Mouse (Mus musculus) mesoderm, embryonic 11.5 days (tissue): ENCODE results near the gene Adam1b.

Experiments used
- DNase-seq: peaks from one replicate; pipeline ENCODE4 v3.0.0-alpha.2; 2012; ENCODE audit warnings: low read depth, low spot score

Adam1b gene

DNA sequence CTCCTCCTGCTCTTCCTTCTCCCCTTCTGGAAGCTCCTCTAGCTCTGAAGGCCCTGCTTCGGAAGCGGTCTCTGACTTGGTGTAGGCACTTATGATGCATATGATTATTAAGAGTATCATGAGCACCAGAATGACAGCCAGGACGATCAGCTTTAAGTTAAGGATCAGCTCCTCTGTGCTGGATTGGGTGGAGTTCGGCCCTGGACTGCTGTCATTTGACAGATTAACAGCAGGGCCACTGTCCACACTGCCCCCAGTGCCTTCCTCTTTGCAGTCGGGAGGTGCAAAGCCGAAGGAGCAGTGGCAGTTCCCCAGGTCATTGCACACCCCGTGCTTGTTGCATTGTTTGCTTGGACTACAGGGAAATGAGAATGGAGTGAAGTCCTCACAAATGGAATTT is 2.5 kb downstream of the Adam1b start:
- no peak for DNase-seq

- DNase-seq = no peak
Measured at GRCm38 (mm10) chr5:121493305-121493704, 9.9 kb downstream of the Adam1b start.

GRCm38 (mm10) chr5:121484801-121485200 is 18.4 kb downstream of the Adam1b start:
- DNase-seq = no peak

DNA sequence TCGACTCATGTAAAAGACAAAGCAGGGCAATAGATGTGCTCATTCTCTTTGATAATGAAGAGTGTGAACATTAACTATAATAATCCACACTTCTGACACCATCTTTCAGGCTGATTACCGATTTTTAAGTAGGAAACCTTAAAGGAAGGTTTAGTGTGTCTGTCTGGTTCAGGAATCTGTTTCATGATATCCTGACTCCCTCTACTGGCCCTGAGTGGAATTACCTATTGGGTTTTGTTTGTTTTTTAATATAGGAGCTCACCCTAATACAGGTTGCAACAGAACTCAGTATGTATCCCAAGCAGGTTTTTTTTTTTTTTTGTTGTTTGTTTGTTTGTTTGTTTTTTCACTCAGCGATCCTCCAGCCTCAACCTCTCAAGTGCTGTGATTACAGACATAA is 25.6 kb downstream of the Adam1b start:
- DNase-seq = peak; percentile 67

DNA sequence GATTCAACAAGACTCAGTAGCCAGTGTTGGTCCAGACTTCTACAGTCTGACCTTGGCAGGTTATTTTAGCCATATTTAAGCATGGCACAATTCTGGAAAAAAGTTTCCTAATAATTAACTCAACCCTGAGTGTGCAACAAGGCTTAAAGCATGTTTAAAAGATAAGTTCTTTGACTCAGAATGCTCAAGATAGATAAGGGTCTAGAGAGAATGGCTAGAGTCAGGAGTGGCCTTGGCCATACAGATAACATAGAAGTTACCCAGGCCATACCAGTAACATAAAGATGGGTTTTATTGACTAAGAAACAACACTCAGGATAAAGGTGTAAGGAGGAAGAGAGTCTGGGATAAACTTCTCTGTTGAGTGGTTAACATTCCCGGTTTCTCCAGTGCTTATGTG is 27.2 kb downstream of the Adam1b start:
- DNase-seq = no peak

GRCm38 (mm10) chr5:121474610-121475009 is 28.6 kb downstream of the Adam1b start:
- no peak for DNase-seq

- DNase-seq = no peak
Measured at GRCm38 (mm10) chr5:121472411-121472810, 30.8 kb downstream of the Adam1b start.

GRCm38 (mm10) chr5:121469566-121469965 is 33.7 kb downstream of the Adam1b start:
- no peak for DNase-seq

DNA sequence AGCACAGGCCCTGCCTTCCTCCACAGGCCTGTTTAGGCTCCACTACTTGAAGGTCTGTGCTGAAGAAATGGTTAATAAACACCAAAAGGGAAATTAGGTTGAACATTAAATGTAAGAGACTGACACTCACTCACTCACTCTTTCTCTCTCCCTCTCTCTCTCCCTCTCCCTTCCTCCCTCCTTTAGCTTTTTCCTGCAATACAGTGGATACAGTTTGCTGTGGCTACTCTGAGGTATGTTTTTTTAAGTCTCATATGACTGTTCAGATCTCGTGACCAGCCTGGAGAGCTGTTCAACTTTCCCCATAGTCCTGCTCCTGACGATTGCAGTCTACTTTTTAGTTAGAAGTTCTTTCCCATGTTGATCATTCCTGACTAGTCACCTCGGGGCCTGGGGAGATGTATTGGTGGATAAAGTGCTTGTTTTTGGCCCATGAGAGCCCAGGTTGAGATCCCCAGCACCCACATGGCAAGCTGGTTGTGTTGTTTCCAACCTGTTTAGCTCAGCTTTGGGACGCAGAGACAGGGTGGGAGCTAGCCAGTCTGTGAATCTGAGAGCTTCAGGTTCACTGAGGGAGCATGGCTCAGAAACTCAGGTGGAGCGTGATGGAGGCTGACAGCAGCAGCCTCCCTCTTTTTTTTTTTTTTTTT is 39.5 kb downstream of the Adam1b start:
- no peak for DNase-seq

DNA sequence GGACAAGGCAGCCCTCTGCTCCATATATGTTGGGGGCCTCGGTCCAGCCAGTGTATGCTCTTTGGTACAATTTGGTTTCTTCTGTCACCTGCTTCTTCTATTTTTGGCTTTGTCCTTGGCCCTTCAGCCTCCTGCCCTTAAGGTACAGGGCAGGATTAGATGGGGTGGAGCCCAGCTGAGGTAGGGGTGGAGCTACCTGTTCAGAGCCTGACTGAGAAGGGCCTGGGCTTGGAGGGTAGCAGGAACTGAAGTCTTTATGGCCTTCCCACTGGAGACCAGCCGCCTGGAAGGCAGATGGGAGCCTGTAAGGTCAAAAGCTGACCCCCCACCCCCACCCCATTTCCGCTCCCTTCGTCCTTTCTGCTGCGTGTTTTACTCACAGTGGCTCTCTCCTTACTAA is 40.3 kb downstream of the Adam1b start:
- DNase-seq = no peak

DNA sequence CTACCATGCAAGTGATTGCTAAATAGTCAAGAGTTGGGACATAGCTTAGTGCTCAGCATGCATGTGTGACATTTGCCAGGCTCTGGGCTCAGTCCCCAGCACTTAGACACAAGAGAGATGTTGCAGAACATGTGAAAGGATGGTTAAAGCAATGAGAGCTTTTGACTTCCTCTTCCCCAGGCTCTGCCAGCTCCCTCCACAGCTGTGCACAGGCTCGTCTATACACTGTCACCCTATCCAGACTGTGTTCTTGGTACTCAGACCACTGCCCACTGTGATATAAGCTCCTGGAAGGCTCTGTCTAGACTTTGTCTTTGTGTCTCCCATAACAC is 41.1 kb downstream of the Adam1b start:
- no peak for DNase-seq

DNA sequence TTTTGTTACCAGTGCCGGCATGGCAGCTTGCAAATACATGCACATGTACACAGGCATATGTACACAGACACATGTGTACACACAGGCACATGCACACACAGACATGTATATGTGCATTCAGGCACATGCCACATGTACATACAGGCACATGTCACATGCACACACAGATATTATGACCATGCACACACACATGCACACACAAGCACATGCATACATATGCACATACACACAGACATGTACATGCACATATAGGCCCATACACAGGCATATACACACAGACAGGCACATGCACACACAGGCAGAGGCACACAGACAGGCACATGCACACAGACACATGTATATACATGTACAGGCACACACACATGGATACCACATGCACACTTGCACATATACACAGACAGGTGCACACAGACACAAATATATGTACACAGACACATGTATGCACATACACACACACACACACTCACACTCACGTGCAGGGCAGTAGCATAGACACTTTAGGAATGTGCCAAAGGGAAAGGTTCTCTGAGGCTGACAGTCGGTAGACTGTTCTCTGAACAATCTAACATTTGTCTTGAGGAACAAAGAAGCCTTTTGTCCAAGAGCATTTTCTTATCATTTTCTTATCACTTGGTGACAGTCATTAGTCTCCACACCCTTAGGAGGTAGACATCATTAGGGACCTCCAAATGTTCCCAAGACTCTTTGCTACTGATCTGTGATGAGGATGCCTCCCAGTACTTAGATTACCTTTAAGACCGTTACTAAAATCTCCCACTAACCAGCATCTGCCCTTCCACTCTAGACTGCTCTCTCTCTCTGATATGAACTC is 41.7 kb downstream of the Adam1b start:
- no peak for DNase-seq

- no peak for DNase-seq
Measured at GRCm38 (mm10) chr5:121455510-121456265, 47.5 kb downstream of the Adam1b start.

DNA sequence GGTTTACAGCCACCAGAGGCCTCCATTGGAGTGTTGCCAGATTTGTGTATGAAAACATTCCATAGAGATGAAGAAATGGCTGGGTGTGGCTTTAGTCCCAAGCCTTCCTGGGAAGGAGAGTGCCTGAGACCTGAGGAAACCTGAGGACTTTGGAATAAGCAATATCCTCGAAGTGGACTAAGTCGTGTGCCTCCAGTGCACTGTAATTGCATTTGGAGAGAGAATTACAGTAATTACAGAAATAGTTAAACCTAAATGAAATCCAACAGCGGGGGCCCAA is 48.8 kb downstream of the Adam1b start:
- no peak for DNase-seq

- DNase-seq = no peak
Measured at GRCm38 (mm10) chr5:121453743-121454502, 49.3 kb downstream of the Adam1b start.

GRCm38 (mm10) chr5:121452906-121453305 is 50.3 kb downstream of the Adam1b start:
- DNase-seq = no peak

DNA sequence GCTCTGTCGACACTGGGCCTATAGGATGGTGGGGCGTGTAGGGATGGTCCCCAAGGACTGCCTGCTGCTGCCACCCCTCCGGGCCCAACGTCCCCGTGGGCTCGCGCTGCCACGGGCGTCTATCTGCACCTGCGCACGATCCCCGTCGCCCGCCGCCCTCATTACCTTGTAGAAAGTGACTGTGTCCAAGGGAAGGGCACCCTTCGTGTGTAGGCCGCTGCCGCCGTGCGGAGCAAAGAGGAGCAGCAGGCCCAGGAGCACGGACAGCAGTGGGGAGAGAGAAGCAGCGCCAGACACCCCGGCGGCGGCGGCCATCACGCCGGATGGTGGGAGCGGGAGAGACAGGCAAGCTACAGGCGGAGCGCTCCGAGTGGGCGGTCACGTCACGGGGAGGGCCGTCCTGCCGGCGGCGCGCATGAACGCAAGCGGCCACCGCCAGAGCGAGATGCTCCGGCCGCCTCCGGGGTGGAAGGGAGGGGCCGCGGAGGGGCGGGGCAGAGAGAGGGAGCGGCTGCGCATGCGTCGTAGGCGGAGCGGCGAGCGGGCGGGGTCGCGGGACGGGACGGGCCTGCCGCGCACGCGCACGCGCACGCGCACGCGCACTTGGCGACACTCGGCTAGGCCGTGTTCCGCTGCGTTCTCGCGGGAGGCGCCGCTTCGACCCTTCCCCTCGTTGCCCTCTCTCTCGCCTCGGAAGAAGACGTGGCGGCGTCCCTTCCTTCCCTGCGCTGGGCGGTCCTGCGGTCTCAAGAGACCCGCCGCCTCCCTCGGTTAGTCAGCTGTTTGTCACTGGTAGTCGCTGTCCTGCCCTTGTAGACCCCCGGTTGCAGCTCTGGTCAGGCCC is 51.0 kb downstream of the Adam1b start, which contains the start of gene Erp29:
TSS of gene Erp29 (minus strand) at position 481 of the 844 bp plus-strand sequence.
- peak; percentile 96 for DNase-seq

GRCm38 (mm10) chr5:121451644-121452025 is 51.6 kb downstream of the Adam1b start, which contains the start of gene Tmem116:
TSS of gene Tmem116 (plus strand) at chr5:121451893.
- peak; percentile 57 for DNase-seq

- DNase-seq = no peak
Measured at GRCm38 (mm10) chr5:121451203-121451602, 52.0 kb downstream of the Adam1b start.

DNA sequence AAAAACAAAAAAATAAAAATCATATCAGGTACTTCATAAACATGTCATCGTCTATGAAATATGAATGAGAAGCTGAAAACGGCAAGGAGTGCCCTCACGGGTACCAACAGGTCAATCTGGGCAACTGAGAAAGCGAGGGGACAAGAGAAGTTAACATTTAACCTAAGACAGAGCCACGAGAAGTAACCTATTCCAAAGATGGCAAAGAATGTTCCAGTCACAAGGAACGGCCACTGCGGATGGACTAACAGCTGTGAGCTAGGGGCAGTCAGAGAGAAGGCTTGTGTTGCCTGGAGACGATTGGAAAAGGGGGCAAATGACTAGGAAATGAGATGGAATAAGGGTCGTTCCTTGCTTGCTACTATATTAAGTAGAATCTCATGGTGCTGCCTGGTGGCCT is 52.8 kb downstream of the Adam1b start:
- DNase-seq = no peak
